Mouse (Mus musculus) embryo, embryonic 10 days (tissue): ENCODE data around the gene Fhdc1.

Experiments
- DNase-seq: peaks from one replicate; pipeline ENCODE4 v3.0.0-alpha.2; 2015; ENCODE audit warnings: low spot score

The Fhdc1 gene

GRCm38 (mm10) chr3:84431257-84431656 lies 49.0 kb downstream of the Fhdc1 start:
- no peak for DNase-seq

DNA sequence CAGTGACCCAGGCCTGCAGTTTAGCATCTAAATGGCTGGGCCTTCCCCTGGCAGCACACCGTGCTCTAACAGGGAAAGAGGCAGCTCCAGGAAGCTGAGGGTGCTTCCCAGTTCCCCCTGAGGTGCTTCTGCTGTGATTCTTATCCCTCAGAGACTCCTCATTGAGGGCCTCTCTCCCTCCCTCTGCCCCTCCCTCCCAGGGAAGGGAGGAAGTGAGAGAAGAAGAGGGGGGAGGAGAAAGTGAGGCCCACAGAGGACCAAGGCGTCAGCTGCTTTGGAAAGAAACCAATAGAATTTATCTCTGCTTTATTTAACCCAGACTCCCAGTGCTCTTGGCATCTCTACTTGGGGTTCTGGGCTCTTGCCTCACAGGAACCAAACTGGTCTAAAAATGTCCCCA lies 50.1 kb downstream of the Fhdc1 start:
- no peak for DNase-seq

- no peak for DNase-seq
Observed at GRCm38 (mm10) chr3:84428994-84429725, 51.1 kb downstream of the Fhdc1 start.

DNA sequence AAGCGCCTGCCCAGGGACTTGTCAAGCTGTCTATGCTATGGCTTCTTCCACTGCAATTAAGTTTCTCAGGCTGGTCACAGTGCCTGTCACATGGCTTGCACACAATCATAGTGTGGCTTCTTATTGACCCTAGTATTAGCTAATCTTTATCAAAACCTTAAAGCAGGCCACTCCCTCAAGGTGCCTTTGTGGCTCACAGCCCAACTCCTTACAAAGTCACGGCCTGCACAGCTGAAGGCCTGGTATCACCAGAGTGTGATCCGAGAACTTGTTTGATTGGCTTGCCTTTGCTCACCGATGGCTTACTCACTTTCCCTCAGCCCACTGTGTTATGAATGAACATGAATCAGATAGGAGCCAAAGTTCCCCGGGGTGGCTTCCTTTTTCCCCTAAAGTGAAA lies 52.5 kb downstream of the Fhdc1 start:
- no peak for DNase-seq

GRCm38 (mm10) chr3:84422340-84422739 lies 57.9 kb downstream of the Fhdc1 start:
- DNase-seq = no peak

GRCm38 (mm10) chr3:84413868-84414267 lies 66.4 kb downstream of the Fhdc1 start:
- DNase-seq = no peak

DNA sequence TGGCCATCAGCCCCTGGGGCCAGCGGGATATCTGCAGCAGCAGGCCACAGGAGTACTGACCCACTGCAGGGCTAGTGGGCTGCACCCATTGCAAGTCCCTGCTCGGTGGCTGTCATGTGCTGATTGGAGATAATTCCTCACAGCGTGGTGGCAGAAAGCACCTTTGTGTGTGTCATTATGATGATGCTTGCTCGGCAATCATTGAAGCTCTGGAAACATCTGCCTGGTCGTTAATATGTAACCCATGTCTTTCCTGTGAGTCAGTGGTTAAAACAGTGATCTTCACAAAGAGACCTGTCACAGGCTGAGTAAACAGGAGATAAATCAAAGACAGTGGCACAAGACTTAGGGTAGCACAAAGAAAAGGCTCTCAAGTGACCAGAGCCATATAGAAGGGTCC lies 67.3 kb downstream of the Fhdc1 start:
- DNase-seq = no peak

DNA sequence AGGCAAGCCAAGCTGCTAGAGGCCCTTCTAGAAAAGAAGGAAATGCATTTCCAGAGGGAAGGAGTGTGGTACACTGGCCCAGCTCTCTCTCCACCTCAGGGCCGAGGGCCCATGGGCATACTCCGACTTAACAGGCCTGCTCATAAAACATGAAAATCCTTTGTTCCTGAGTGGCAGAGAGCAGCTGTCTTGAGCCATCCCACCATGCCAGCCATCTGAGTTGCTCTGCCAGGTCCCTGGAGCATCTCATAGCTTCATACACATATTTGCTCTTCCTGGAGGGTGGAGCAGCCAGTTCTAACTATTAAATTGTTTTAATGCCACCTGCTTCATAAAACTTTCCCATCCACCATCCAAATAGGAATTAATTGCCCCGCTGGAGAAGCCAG lies 70.8 kb downstream of the Fhdc1 start:
- no peak for DNase-seq

- DNase-seq = no peak
Observed at GRCm38 (mm10) chr3:84408756-84409473, 71.3 kb downstream of the Fhdc1 start.

- no peak for DNase-seq
Observed at GRCm38 (mm10) chr3:84405523-84405922, 74.7 kb downstream of the Fhdc1 start.

GRCm38 (mm10) chr3:84403389-84403788 lies 76.8 kb downstream of the Fhdc1 start:
- DNase-seq = no peak

GRCm38 (mm10) chr3:84402716-84403115 lies 77.5 kb downstream of the Fhdc1 start:
- DNase-seq = no peak

- no peak for DNase-seq
Observed at GRCm38 (mm10) chr3:84397976-84398375, 82.3 kb downstream of the Fhdc1 start.

- DNase-seq = no peak
Observed at GRCm38 (mm10) chr3:84396240-84396639, 84.0 kb downstream of the Fhdc1 start.

DNA sequence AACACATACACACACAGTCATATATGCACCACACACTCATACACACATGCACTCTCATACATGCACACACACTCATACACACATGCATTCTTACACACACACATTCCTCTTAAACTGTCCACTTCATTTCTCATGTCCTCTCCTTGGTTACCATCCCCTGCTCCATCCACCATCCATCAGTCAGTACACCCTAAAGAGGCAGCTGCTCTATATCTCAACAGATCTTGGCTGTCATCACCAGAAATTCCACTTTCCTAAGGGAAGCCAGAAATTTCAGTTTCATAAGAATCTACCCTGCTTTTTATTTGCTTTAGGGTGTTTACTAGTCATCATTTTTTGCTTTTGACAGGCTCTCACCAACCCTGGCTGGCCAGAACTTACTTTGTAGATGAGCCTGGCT lies 84.4 kb downstream of the Fhdc1 start:
- no peak for DNase-seq

GRCm38 (mm10) chr3:84394841-84395447 lies 85.3 kb downstream of the Fhdc1 start:
- DNase-seq = no peak
